Mouse (Mus musculus) common myeloid progenitor, adult 5-6 weeks (primary cell): ENCODE measurements around the gene Hapln4. TPM values are rescaled to one million over a fixed set of nuclear protein-coding genes. Genes with fewer than 3 reads are reported as not detected.

Source experiments
- ATAC-seq: replicated peaks from 2 replicates; pipeline ENCODE4 v1.8.0; 2016; ENCODE audit warnings: low read depth, mild to moderate bottlenecking, moderate TSS enrichment, inconsistent platforms; ENCODE audit not compliant: poor library complexity, severe bottlenecking
- total RNA-seq: library from RNA; stranded (forward); fragments of 200-1000, 187-1606 nt; gene quantifications from 2 replicates; pipeline ENCODE4 v1.2.3, GENCODE M21; 2017

Gene Hapln4
- total RNA-seq, 1 experiment from 2014 or later, result not detected

DNA sequence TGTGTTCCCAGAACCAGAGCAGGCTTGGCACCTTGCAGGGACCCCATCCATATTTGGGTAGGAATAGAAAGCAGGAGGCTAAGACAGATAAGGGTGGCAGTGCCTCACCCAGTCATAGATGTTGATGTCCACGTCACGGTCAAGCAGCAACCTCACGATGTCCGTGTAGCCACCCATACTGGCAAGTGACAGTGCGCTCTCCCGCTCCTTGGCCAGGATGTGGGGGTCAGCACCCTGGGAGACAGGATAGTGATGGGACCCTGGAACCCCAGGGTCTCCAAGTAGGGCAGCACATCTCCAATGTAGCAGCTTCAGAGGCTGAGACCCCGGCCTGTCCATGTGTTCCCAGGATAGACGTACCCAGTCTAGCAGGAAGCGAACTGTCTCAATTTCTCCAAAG, 51.7 kb downstream of the Hapln4 start:
- ATAC-seq, result no peak

DNA sequence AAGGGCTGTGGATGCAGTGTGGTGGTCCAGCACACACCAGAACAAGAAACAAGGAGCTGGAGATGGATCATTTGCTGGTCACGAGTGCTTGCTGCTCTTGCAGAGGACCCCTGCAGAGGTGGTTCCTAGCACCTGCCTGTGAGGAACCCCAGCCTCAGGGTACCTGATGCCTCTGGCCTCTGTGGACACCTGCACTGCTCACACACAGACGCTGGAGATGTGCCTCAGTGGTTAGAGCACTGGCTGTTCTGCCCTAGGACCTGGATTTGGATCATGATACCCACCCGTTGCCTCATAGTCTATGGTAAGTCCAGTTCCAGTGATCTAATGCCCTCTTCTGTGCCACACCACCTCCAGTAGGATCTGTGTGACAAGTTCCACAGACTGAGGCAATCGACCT, 53.3 kb downstream of the Hapln4 start:
- ATAC-seq, result no peak

DNA sequence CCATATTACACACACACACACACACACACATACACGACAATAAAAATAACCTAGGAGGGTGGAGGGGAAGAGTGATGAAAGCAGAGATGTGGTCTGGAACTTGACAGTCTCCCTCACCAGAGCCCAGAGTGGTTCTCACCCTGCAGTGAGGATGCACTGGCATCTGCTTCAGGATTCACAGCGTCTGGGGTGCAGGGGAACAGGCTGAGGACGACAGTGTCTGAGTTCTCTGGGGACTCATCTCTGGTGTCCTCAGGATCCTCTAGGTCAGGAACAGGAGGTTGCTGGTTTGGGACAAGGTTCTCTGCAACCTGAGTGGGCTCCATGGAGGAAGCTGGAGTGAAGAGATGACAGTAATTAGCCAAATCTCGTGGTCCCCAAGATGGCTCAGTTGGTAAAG, 54.6 kb downstream of the Hapln4 start:
- ATAC-seq, result no peak

DNA sequence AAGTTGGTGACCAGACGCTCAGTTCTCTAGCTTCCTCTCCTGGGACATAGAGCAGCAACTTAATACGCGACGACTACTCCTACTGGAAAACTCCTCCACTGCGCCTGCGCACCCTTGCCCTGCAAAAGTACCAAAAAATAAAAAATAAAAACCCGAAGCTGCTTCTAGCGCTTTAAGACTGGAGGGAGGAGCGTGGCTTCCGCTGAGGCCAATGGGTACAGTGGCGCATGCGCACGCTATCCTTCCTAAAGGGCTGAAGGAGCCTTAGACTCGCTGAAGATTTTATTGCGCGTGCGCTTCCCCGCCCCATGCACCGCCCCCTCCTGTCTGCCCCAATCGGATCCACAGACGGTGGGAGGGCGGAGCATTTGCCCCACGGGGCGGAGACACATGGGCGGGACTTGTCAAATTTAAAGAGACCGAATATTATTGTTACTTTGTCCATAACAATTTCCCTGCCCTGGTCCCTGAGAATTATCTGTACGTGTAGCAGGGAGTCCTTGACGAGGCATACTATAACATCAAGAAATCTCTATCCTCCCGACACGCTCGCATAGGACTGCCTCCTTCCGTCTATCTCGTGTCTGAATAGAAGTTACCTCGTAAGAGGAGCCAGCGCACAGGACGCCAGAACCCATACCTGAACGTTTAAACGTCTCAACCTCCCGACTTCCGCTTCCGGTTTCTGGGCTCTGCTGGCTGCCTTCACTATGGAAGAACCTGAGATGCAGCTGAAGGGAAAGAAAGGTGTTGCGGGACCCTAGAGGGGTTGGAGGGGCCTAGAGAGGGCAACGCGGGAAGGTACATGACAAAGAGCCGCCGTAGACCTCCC, 56.0 kb downstream of the Hapln4 start, which contains the start of the genes Rfxank, Borcs8 and Mef2b:
Gene Rfxank, minus strand, starts transcription at position 129 of the 832 bp plus-strand sequence.
Gene Borcs8, plus strand, starts transcription at position 474 of the 832 bp plus-strand sequence.
Gene Mef2b, plus strand, starts transcription at position 686 of the 832 bp plus-strand sequence.
- ATAC-seq, result peak; percentile 95

DNA sequence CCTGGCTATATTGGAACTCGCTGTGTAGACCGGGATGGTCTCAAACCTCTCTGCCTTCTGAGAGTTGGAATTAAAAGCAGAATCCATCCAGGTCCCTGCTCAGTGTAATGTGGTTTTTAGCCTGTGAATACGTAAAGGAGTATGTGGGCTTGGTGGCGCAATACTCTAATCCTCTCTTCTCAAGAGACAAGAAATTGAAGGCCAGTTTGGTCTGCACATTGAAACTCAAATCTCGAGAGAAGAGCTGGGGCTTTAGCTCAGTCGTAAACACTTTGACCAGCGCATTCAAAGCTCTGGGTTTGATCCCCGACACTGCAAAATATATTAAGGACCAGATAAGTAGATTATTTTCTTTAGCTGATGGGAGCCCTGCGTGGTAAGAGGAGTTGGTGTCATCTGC, 56.7 kb downstream of the Hapln4 start:
- peak; percentile 12 for ATAC-seq

Other genes with a start within 250 kb of the Hapln4 start
- not detected in 2 replicates for gene Cilp2, start 195.8 kb upstream of the Hapln4 start, total RNA-seq
- 1.2 TPM in 1 of 2 replicates, not detected in the other for gene Tssk6, start 181.3 kb upstream of the Hapln4 start, total RNA-seq
- gene Ndufa13, start 180.9 kb upstream of the Hapln4 start, total RNA-seq, result 82.1 and 100 TPM in 2 replicates
- not detected in 2 replicates for gene Yjefn3, start 180.7 kb upstream of the Hapln4 start, total RNA-seq
- gene Gatad2a, start 87.1 kb upstream of the Hapln4 start, total RNA-seq, result 86.7 and 90.0 TPM in 2 replicates
- gene Mau2, start 40.7 kb upstream of the Hapln4 start, total RNA-seq, result 30.5 and 31.4 TPM in 2 replicates
- gene Sugp1, start 40.6 kb upstream of the Hapln4 start, total RNA-seq, result 27.7 and 31.5 TPM in 2 replicates
- not detected in 2 replicates for gene Tm6sf2, start 10.5 kb upstream of the Hapln4 start, total RNA-seq
- gene Ncan, start 37.4 kb downstream of the Hapln4 start, total RNA-seq, result not detected in 2 replicates
- gene Nr2c2ap, start 47.9 kb downstream of the Hapln4 start, total RNA-seq, result 9.0 and 9.2 TPM in 2 replicates
- 5.5 and 16.5 TPM in 2 replicates for gene Rfxank, start 55.7 kb downstream of the Hapln4 start, total RNA-seq
- 37.0 and 39.2 TPM in 2 replicates for gene Borcs8, start 56.0 kb downstream of the Hapln4 start, total RNA-seq
- not detected in 2 replicates for gene Mef2b, start 56.3 kb downstream of the Hapln4 start, total RNA-seq
- gene Tmem161a, start 88.9 kb downstream of the Hapln4 start, total RNA-seq, result 11.0 and 15.3 TPM in 2 replicates
- 4.1 and 4.7 TPM in 2 replicates for gene Slc25a42, start 128.8 kb downstream of the Hapln4 start, total RNA-seq
- gene Sugp2, start 150.8 kb downstream of the Hapln4 start, total RNA-seq, result 42.8 and 55.3 TPM in 2 replicates
- gene Armc6, start 151.0 kb downstream of the Hapln4 start, total RNA-seq, result 9.6 and 12.4 TPM in 2 replicates
- gene Homer3, start 199.4 kb downstream of the Hapln4 start, total RNA-seq, result 11.8 and 12.0 TPM in 2 replicates
- 162 and 168 TPM in 2 replicates for gene Ddx49, start 219.0 kb downstream of the Hapln4 start, total RNA-seq
- gene Cope, start 219.1 kb downstream of the Hapln4 start, total RNA-seq, result 72.8 and 104 TPM in 2 replicates
- gene Cers1, start 232.3 kb downstream of the Hapln4 start, total RNA-seq, result not detected in 2 replicates
- gene Gdf1, start 246.4 kb downstream of the Hapln4 start, total RNA-seq, result not detected in 2 replicates